In the genomic region with DNA sequence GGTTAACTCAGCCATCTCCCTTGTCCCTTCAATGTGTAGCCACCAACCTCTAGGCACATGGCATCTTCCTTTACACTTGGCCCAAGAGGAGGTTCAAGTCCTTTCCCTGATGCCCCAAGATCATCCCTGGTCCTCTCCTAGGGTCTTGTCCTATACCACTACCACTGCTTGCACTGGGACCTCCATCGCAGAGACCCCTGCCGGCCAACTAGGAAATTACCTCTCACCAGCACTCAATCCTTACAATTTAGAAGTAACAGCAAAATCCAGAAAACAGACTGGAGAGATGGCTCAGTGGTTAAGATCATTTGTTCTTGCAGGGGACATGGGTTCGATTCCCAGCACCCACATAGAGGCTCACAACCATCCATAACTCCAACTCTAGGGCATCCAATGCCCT, we compare ENCODE assay signal across 16 mouse cellular contexts. TPM values are rescaled to one million over a fixed set of nuclear protein-coding genes. Genes with fewer than 3 reads are reported as not detected.
DNase-seq lines count a peak whose midpoint lies in the region; TF ChIP-seq lines count a peak whose summit lies in the region.
"Had no signal": no experiment of that assay in that cellular context is flagged by ENCODE, and none has a peak within 500 bp of the region (broad histone marks: within the 10 kb centered on the region; RNA-seq: fewer than 3 reads in every experiment).

No protein-coding gene starts in this region.

- H3K27ac ChIP-seq in heart, adult 2 months, result no peak overlapping the region
- no peak overlapping the region for H3K27ac ChIP-seq in CH12.LX (ENCODE audit: insufficient read depth, low read depth)
- H3K27ac ChIP-seq in forebrain, embryonic 10.5 days, result no peak overlapping the region
- H3K27ac ChIP-seq: heart, embryonic 15.5 days; hindbrain, embryonic 15.5 days; limb, embryonic 13.5 days had no signal

- TF ChIP-seq EP300 in heart, adult 2 months (IDR thresholded peaks at IDR 0.05; ENCODE audit: insufficient read depth, low read depth, low read length), result no peak
- TF ChIP-seq EP300 in CH12.LX (IDR thresholded peaks at IDR 0.05; ENCODE audit: low read length), result no peak

- H3K27me3 ChIP-seq in heart, adult 2 months (ENCODE audit: control insufficient read depth, insufficient read depth, low read length), result no peaks in the 10 kb centered on the region
- peaks cover 72% of the 10 kb centered on the region for H3K27me3 ChIP-seq in CH12.LX (replicated peaks)
- no peaks in the 10 kb centered on the region for H3K27me3 ChIP-seq in forebrain, embryonic 10.5 days (ENCODE audit: poor library complexity, severe bottlenecking)
- H3K27me3 ChIP-seq: heart, embryonic 15.5 days; hindbrain, embryonic 15.5 days; limb, embryonic 13.5 days had no signal

- peak; percentile 49 for TF ChIP-seq CTCF in heart, adult 2 months (IDR thresholded peaks at IDR 0.05)
- TF ChIP-seq CTCF in lung, adult 2 months (IDR thresholded peaks at IDR 0.05; ENCODE audit: insufficient read depth, low read length), result 0 out of 2 replicates have a peak, but pooled peaks have one; percentile 14
- TF ChIP-seq CTCF in CH12.LX (conservative IDR thresholded peaks at IDR 0.05 in 1 of 2, IDR thresholded peaks at IDR 0.05 in 1 of 2; ENCODE audit: low read depth in 2 of 2, low read length in 2 of 2), result peak; percentile 15 to 59; a peak in 3 of 4 replicates
- TF ChIP-seq CTCF in brain, embryonic 14.5 days (IDR thresholded peaks at IDR 0.05; ENCODE audit: borderline replicate concordance, extremely low read depth, insufficient read depth, insufficient read length), result peak; percentile 28; the same call in 1 of the 2 replicates

- no peaks in the 10 kb centered on the region for H3K4me1 ChIP-seq in heart, adult 2 months (ENCODE audit: control insufficient read depth, insufficient read depth, low read length)
- no peaks in the 10 kb centered on the region for H3K4me1 ChIP-seq in lung, adult 2 months (ENCODE audit: control insufficient read depth, insufficient read depth, low read length)
- H3K4me1 ChIP-seq in CH12.LX (ENCODE audit: control insufficient read depth in 1 of 2, insufficient read depth in 2 of 2), result peaks cover 2 to 10% of the 10 kb centered on the region in 2 experiments; a peak in 3 of 4 replicates
- peaks cover 4% of the 10 kb centered on the region; the same call in 1 of the 2 replicates for H3K4me1 ChIP-seq in forebrain, embryonic 10.5 days
- H3K4me1 ChIP-seq: heart, embryonic 15.5 days; hindbrain, embryonic 15.5 days; limb, embryonic 13.5 days had no signal

- in situ Hi-C loops in CH12.LX (cut with MboI; ENCODE audit: low pct_ligation_motif_present, low pct_unique_long_range_greater_than_20kb, low sequenced_read_pairs), result no loop called here

- TF ChIP-seq POLR2A in heart, adult 2 months (IDR thresholded peaks at IDR 0.05; ENCODE audit: insufficient read depth, low read depth, low read length), result no peak
- TF ChIP-seq POLR2A in lung, adult 2 months (IDR thresholded peaks at IDR 0.05; ENCODE audit: borderline replicate concordance, extremely low read depth, low read depth, low read length), result no peak
- TF ChIP-seq POLR2A in CH12.LX (IDR thresholded peaks at IDR 0.05; ENCODE audit: low read depth, low read length), result no peak
- no peak for TF ChIP-seq POLR2A in brain, embryonic 14.5 days (IDR thresholded peaks at IDR 0.05; ENCODE audit: borderline replicate concordance, extremely low read depth, insufficient read depth, insufficient read length, poor library complexity, severe bottlenecking)

- DNase-seq in heart, adult 2 months, result no peak
- DNase-seq in heart, postnatal 4 days, result no peak
- DNase-seq in lung, adult 2 months, result no peak
- no peak for DNase-seq in lung, postnatal 10 days
- DNase-seq in CH12.LX (ENCODE audit: extremely low read depth), result no peak
- DNase-seq in brain, embryonic 14.5 days (ENCODE audit: low read depth), result no peak
- DNase-seq in left cerebral cortex, adult 9 months (ENCODE audit: low spot score in 2 of 2), result no peak
- no peak for DNase-seq in forebrain, embryonic 10.5 days (ENCODE audit: extremely low spot score, low spot score)
- DNase-seq: adrenal gland, postnatal 10 days; cerebellum, adult 11-12 months; gastrocnemius, postnatal 25 days; layer of hippocampus, postnatal 36 days had no signal

- WGBS in heart, adult 2 months, result 46% methylated on average over 3 of the region's 3 CpGs
- 56% methylated on average over 3 of the region's 3 CpGs for WGBS in lung, adult 2 months
- 53% methylated on average over 3 of the region's 3 CpGs for WGBS in forebrain, embryonic 10.5 days

- peaks cover 4% of the 10 kb centered on the region for H3K9me3 ChIP-seq in CH12.LX (replicated peaks; ENCODE audit: low read length)
- H3K9me3 ChIP-seq in forebrain, embryonic 10.5 days, result no peaks in the 10 kb centered on the region
- H3K9me3 ChIP-seq: heart, embryonic 15.5 days; hindbrain, embryonic 15.5 days; limb, embryonic 13.5 days; megakaryocyte, embryonic 14.5 days had no signal

- H3K4me2 ChIP-seq in CH12.LX (ENCODE audit: insufficient read depth, low read depth, poor library complexity, severe bottlenecking), result no peak overlapping the region
- H3K4me2 ChIP-seq: heart, embryonic 15.5 days; hindbrain, embryonic 15.5 days; limb, embryonic 13.5 days had no signal

- dilution Hi-C loops in CH12.LX (cut with MboI; ENCODE audit: extremely low pct_ligation_motif_present, extremely low pct_unique_long_range_greater_than_20kb, low sequenced_read_pairs), result no loop called here

- no peak for TF ChIP-seq RAD21 in CH12.LX (IDR thresholded peaks at IDR 0.05; ENCODE audit: low read depth, low read length)

- intact Hi-C loops in heart, adult 2 months (cut with DNase I), result no loop called here

- no peaks in the 10 kb centered on the region for H3K36me3 ChIP-seq in heart, adult 2 months (ENCODE audit: control insufficient read depth, insufficient read depth, low read length)
- no peaks in the 10 kb centered on the region for H3K36me3 ChIP-seq in CH12.LX (replicated peaks in 1 of 2; ENCODE audit: control insufficient read depth in 1 of 2, insufficient read depth in 1 of 2, low read length in 1 of 2)
- H3K36me3 ChIP-seq in forebrain, embryonic 10.5 days (replicated peaks), result no peaks in the 10 kb centered on the region
- H3K36me3 ChIP-seq: heart, embryonic 15.5 days; hindbrain, embryonic 15.5 days; limb, embryonic 13.5 days had no signal

- no peak overlapping the region for H3K9ac ChIP-seq in heart, adult 2 months (ENCODE audit: low read depth, low read length)
- no peak overlapping the region for H3K9ac ChIP-seq in CH12.LX (ENCODE audit: insufficient read depth, low read depth)
- H3K9ac ChIP-seq: heart, embryonic 15.5 days; hindbrain, embryonic 15.5 days; limb, embryonic 13.5 days had no signal

- no peak overlapping the region for H3K4me3 ChIP-seq in heart, adult 2 months
- H3K4me3 ChIP-seq in lung, adult 2 months (replicated peaks; ENCODE audit: extremely low read depth, low read depth, low read length), result no peak overlapping the region
- no peak overlapping the region for H3K4me3 ChIP-seq in CH12.LX (replicated peaks in 1 of 3; ENCODE audit: low read depth in 2 of 3, low read length in 2 of 3, poor library complexity in 1 of 3)
- no peak overlapping the region for H3K4me3 ChIP-seq in forebrain, embryonic 10.5 days
- H3K4me3 ChIP-seq: heart, embryonic 15.5 days; hindbrain, embryonic 15.5 days; limb, embryonic 13.5 days; megakaryocyte, embryonic 14.5 days had no signal

- no peaks in the 10 kb centered on the region for H3K79me2 ChIP-seq in heart, adult 2 months (replicated peaks; ENCODE audit: control insufficient read depth, insufficient read depth, low read length)
- H3K79me2 ChIP-seq in CH12.LX (replicated peaks; ENCODE audit: control insufficient read depth, extremely low read depth, insufficient read depth, poor library complexity, severe bottlenecking), result no peaks in the 10 kb centered on the region

TF ChIP-seq in CH12.LX, 34 proteins besides CTCF, POLR2A, EP300 and RAD21:
- TF ChIP-seq SMC3 (IDR thresholded peaks at IDR 0.05; ENCODE audit: low read depth, low read length), result peak; percentile 22
- TF ChIP-seq IRF4 (IDR thresholded peaks at IDR 0.05; ENCODE audit: low read depth, low read length), result no peak
TF ChIP-seq in CH12.LX: peak in this region for 1.

RNA-seq across cellular contexts. Expression of gene Paqr5, which starts 11.2 kb away (rescaled TPM):
- not detected for total RNA-seq in heart, adult 2 months (2021)
- 0.20 and 0.76 TPM in 2 replicates for polyA plus RNA-seq in heart, adult 2 months (2012; rRNA removed)
- total RNA-seq in heart, postnatal 4 days (2021), result not detected
- 1.8 and 12.4 TPM in 2 replicates for polyA plus RNA-seq in lung, adult 2 months (2012; rRNA removed)
- total RNA-seq in CH12.LX (2012; rRNA removed) (0.38 and 0.46 TPM in 2 replicates), CH12.LX (2014; rRNA removed) (0.39 and 0.61 TPM in 2 replicates)
- polyA plus RNA-seq in CH12.LX (2012; ENCODE audit: insufficient read length, low read depth), result 0.43 and 0.87 TPM in 2 replicates
- polyA plus RNA-seq in brain, embryonic 14.5 days (2012; rRNA removed), result 0.33 and 0.53 TPM in 2 replicates
- 0.58 and 1.0 TPM in 2 replicates for polyA plus RNA-seq in forebrain, embryonic 10.5 days (2016; fragmentation: Nextera tagmentation; extraction: Ambion mirVana)
- total RNA-seq: gastrocnemius, postnatal 25 days had no signal
